Mouse (Mus musculus) liver, adult 2 months (tissue): ENCODE measurements at regions not wholly inside any gene's neighbourhood (a gene's known extent, or its start where the extent isn't known, plus 50 kb on each side); places are given as distances from the start of the nearest gene placed in this dataset.

Experiments used
- CTCF ChIP-seq: fragments of 200-500 bp; IDR thresholded peaks from 2 replicates; pipeline ENCODE4 v1.5.1; 2011; ENCODE audit warnings: low read depth, low read length, control low read depth
- POLR2A ChIP-seq: fragments of 200-500 bp; IDR thresholded peaks from 2 replicates; pipeline ENCODE4 v1.6.1; 2011; ENCODE audit warnings: low read length, control low read depth; ENCODE audit not compliant: insufficient read depth; ENCODE audit errors: extremely low read depth

DNA sequence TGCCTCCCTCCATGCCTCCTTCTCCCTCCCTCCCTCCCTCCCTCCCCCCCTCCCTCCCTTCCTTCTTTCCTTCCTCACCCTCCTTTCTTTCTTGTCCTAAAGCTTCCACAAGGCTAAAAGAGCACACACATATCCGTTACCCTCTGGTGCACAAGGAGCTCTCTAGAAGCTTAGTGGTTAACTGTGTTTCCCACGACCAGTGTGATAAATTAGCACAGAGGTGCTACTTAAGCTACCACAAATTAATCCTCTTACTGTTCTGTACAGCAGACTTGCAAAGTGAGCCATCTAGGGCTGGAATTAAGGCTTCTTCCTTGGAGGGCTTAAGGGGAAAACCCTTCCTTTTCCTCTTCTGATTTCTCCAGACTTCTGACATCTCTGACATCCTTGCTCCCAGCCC lies 92.8 kb upstream of the Nxt1 start:
- TF ChIP-seq CTCF (no peak), POLR2A (no peak)
